Mouse (Mus musculus) hindbrain, embryonic 15.5 days (tissue): ENCODE measurements at regions not wholly inside any gene's neighbourhood (a gene's known extent, or its start where the extent isn't known, plus 50 kb on each side); places are given as distances from the start of the nearest gene placed in this dataset.

Source experiments
- ATAC-seq: fragments of 200-750 bp; cut with Nextera tagmentation; 2 replicates; pipeline ENCODE4 v1.8.0; 2017; ENCODE audit warnings: low read depth, moderate number of reproducible peaks, moderate TSS enrichment; ENCODE audit not compliant: low FRiP score
- H3K27ac ChIP-seq: fragments of 300-500 bp; sonication (generic); replicated peaks from 2 replicates; pipeline ENCODE4 v1.5.1; 2015; ENCODE audit warnings: mild to moderate bottlenecking, inconsistent platforms
- H3K27me3 ChIP-seq: fragments of 300-500 bp; sonication (generic); 2 replicates; pipeline ENCODE4 v1.6.1; 2015; ENCODE audit warnings: control low read depth, inconsistent platforms
- H3K36me3 ChIP-seq: fragments of 300-500 bp; sonication (generic); 2 replicates; pipeline ENCODE4 v1.6.1; 2015; ENCODE audit warnings: control low read depth, inconsistent platforms
- H3K4me1 ChIP-seq: fragments of 300-500 bp; sonication (generic); replicated peaks from 2 replicates; pipeline ENCODE4 v1.6.1; 2015; ENCODE audit warnings: control low read depth, inconsistent platforms
- H3K4me2 ChIP-seq: fragments of 300-500 bp; sonication (generic); 2 replicates; pipeline ENCODE4 v1.6.1; 2015; ENCODE audit warnings: moderate library complexity, mild to moderate bottlenecking, inconsistent platforms
- H3K4me3 ChIP-seq: fragments of 300-500 bp; sonication (generic); 2 replicates; pipeline ENCODE4 v1.5.1; 2015; ENCODE audit warnings: mild to moderate bottlenecking, inconsistent platforms
- H3K9ac ChIP-seq: fragments of 300-500 bp; sonication (generic); 2 replicates; pipeline ENCODE4 v1.6.1; 2015; ENCODE audit warnings: inconsistent platforms
- H3K9me3 ChIP-seq: fragments of 300-500 bp; sonication (generic); 2 replicates; pipeline ENCODE4 v1.6.1; 2016; ENCODE audit warnings: control low read depth, inconsistent platforms
- whole genome bisulfite sequencing: fragments of 180-500 bp; shearing (Covaris S2); methylation state at CpG from one replicate; pipeline ENCODE4 v1.1.7; 2015; 5-methylcytosine and 5-hydroxymethylcytosine counted together

GRCm38 (mm10) chr8:31422241-31422640 lies 2006.3 kb upstream of the 5930422O12Rik start:
- Histone ChIP-seq H3K36me3 (no peaks in the 10 kb centered on the region), H3K27me3 (no peaks in the 10 kb centered on the region), H3K4me1 (no peaks in the 10 kb centered on the region), H3K4me2 (no peak overlapping the region), H3K4me3 (no peak overlapping the region), H3K9me3 (no peaks in the 10 kb centered on the region), H3K27ac (no peak overlapping the region), H3K9ac (no peak overlapping the region)
- ATAC-seq, result no peak
- 62% methylated on average over 3 of the region's 3 CpGs for WGBS

GRCm38 (mm10) chr8:31427706-31428105 lies 2000.8 kb upstream of the 5930422O12Rik start:
- WGBS, result 98% methylated on average over 4 of the region's 4 CpGs
- Histone ChIP-seq H3K4me3 (no peak overlapping the region), H3K9ac (no peak overlapping the region), H3K4me2 (no peak overlapping the region), H3K9me3 (no peaks in the 10 kb centered on the region), H3K27ac (no peak overlapping the region), H3K36me3 (no peaks in the 10 kb centered on the region), H3K27me3 (no peaks in the 10 kb centered on the region), H3K4me1 (no peaks in the 10 kb centered on the region)
- ATAC-seq, result no peak

DNA sequence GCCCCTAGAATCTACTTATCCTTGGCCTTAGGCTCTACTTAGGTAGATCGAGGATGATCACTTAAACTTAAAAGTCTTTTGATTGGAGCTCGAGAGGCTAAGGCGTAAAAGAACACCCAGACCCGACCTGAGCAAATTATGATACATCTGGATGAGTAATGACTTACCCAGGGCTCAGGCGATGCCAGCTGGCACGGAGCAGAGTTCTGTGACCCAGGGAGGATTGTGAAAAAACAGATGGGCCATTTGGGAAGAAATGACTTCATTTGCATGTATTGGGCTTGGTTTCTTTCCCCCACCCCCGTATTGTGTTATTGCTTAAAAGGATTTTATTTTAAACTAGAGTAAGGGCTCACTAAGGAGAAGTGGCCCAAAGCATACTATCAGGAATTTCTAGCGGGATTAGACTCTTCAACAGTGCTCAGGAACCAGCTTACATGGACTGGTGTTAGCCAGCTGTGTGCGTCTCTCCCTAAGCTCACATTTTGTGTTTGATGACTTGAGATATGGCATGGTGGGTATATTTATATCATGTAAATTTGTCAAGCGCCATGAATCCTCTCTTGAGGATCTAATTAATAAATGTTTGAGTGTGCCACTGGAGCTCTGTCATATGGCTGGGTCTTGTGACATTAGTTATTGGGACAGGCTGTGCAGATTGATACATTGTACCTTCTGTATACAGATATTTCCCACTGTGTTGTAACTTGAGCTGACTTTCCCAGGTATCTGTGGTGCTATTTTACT lies 1991.9 kb upstream of the 5930422O12Rik start:
- Histone ChIP-seq H3K4me2 (no peak overlapping the region), H3K4me3 (no peak overlapping the region), H3K9me3 (no peaks in the 10 kb centered on the region), H3K4me1 (no peaks in the 10 kb centered on the region), H3K27ac (no peak overlapping the region), H3K9ac (no peak overlapping the region), H3K36me3 (no peaks in the 10 kb centered on the region), H3K27me3 (no peaks in the 10 kb centered on the region)
- WGBS, result 59% methylated on average over 10 of the region's 10 CpGs
- peak; percentile 56 for ATAC-seq

DNA sequence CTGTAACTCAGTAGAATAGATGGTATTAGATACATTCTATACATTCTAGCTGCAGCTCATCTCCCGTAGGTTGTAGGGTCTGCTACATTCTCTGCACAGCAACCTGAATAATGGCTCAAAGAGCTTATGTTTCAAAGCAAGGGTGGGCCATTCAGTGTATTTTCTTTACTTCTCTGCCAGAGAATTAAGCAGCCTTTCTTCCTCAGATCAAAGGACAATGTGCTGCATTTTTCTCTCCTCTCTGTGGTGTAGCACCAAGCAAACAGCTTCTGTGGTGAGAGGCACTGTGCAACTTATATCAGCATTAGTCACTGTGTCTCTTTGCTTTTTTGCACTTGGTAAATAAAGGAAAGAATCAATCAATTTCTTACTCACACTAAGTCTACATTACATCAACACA lies 1983.7 kb upstream of the 5930422O12Rik start:
- Histone ChIP-seq H3K27ac (no peak overlapping the region), H3K27me3 (no peaks in the 10 kb centered on the region), H3K4me2 (no peak overlapping the region), H3K9ac (no peak overlapping the region), H3K36me3 (no peaks in the 10 kb centered on the region), H3K4me3 (no peak overlapping the region), H3K9me3 (no peaks in the 10 kb centered on the region), H3K4me1 (no peaks in the 10 kb centered on the region)
- ATAC-seq, result no peak
- WGBS, result 24% methylated on average over 1 of the region's 1 CpGs

- Histone ChIP-seq H3K9me3 (no peaks in the 10 kb centered on the region), H3K4me1 (no peaks in the 10 kb centered on the region), H3K27ac (no peak overlapping the region), H3K4me2 (no peak overlapping the region), H3K4me3 (no peak overlapping the region), H3K9ac (no peak overlapping the region), H3K27me3 (no peaks in the 10 kb centered on the region), H3K36me3 (no peaks in the 10 kb centered on the region)
- WGBS, result 79% methylated on average over 2 of the region's 2 CpGs
- no peak for ATAC-seq
Measured at GRCm38 (mm10) chr8:31447984-31448383, 1980.5 kb upstream of the 5930422O12Rik start.

- Histone ChIP-seq H3K4me1 (0 out of 2 replicates have a peak, but pooled peaks cover 9% of the 10 kb centered on the region), H3K36me3 (no peaks in the 10 kb centered on the region), H3K9me3 (no peaks in the 10 kb centered on the region), H3K4me3 (no peak overlapping the region; the same call in 1 of the 2 replicates), H3K27me3 (no peaks in the 10 kb centered on the region), H3K4me2 (peak overlapping the region; percentile 37), H3K27ac (no peak overlapping the region), H3K9ac (0 out of 2 replicates have a peak overlapping the region, but pooled peaks have one; percentile 2)
- WGBS, result 27% methylated on average over 16 of the region's 16 CpGs
- no peak; the same call in 1 of the 2 replicates for ATAC-seq
Measured at GRCm38 (mm10) chr8:31454736-31455391, 1973.6 kb upstream of the 5930422O12Rik start.

DNA sequence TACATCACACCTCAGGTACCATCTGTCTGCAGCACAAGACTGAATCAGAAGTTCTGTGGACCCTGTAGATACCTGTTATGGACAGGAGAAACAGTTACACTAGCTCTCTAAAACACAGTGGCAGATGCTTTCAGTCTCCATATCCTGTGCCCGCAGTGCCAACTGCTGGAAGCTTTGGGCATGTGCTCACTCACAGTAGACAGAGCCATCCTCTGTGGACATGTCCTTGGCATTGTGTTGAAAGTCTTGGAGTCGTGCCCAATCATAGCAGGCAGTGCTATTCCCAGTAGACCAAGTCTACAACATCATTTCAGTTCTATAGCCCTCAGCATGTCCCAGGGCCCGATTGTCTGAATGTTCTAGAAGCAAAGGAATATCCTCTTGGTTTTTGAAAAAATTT lies 1968.2 kb upstream of the 5930422O12Rik start:
- Histone ChIP-seq H3K4me1 (0 out of 2 replicates have a peak, but pooled peaks cover 2% of the 10 kb centered on the region), H3K4me2 (no peak overlapping the region), H3K9ac (no peak overlapping the region), H3K36me3 (no peaks in the 10 kb centered on the region), H3K27ac (no peak overlapping the region), H3K9me3 (no peaks in the 10 kb centered on the region), H3K4me3 (no peak overlapping the region), H3K27me3 (no peaks in the 10 kb centered on the region)
- WGBS, result 81% methylated on average over 3 of the region's 3 CpGs
- ATAC-seq, result peak; percentile 72; the same call in 1 of the 2 replicates
